Mouse (Mus musculus): ENCODE measurements around the gene Zdhhc12. TPM values are rescaled to one million over a fixed set of nuclear protein-coding genes. Genes with fewer than 3 reads are reported as not detected.

The Zdhhc12 gene
- polyA plus RNA-seq, 1 experiment from 2014 or later = 26.9 TPM

DNA sequence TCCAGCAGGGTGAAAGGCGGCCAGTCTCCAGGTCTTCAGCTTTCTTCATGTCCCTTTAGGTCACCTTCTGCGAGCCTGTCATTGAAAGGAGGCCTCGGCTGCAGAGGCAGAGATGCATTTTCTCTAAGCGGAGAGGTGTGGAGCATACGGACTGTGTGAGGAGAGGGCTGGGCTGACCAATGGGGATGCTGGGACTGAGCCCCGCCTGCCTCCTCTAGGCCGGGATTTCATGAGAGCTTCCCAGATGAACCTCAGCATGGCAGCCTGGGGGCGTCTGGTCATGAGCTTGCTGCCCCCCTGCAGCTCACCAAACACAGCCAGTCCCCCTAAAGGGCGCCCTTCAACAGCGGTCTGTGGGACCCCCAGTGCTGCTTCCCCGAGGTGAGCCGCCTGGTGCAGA, 8.8 kb downstream of the Zdhhc12 start:
- Histone ChIP-seq H3K9me3 (replicated peaks; ENCODE audit: control insufficient read depth, low read length, poor library complexity, severe bottlenecking) (no peaks in the 10 kb centered on the region), H3K4me3 (ENCODE audit: low read depth, low read length) (peak overlapping the region; percentile 4; the same call in 1 of the 2 replicates), H3K27me3 (ENCODE audit: control insufficient read depth, insufficient read depth, low read depth, low read length) (no peaks in the 10 kb centered on the region), H3K4me1 (ENCODE audit: control insufficient read depth, insufficient read depth, low read length) (peaks cover 3% of the 10 kb centered on the region; the same call in 1 of the 2 replicates), H3K27ac (ENCODE audit: low read length) (no peak overlapping the region), H3K9ac (ENCODE audit: low read depth, low read length) (peak overlapping the region; percentile 27), H3K4me2 (ENCODE audit: low read length) (peak overlapping the region; percentile 46), H3K36me3 (ENCODE audit: control insufficient read depth, insufficient read depth, low read length) (no peaks in the 10 kb centered on the region)
- no peak for ATAC-seq
- WGBS = 6% methylated on average over 12 of the region's 12 CpGs

DNA sequence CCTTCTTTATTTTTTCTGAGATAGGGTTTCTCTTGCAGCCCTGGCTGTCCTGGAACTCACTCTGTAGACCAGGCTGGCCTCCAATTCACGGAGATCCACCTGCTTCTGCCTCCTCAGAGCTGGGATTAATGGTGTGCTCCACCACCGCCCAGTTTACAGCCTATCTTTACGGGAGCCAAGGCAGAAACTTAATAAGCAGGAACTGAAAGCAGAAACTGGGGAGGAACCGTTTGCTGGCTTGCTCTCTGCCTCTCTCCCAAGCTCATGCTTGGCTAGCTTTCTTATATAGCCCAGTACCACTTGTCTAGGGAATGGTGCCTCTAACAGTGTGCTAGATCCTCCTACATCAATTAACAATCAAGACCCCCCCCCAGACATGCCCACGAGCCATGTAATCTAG, 9.3 kb downstream of the Zdhhc12 start:
- Histone ChIP-seq H3K27ac (ENCODE audit: low read length) (no peak overlapping the region), H3K4me1 (ENCODE audit: control insufficient read depth, insufficient read depth, low read length) (peaks cover 3% of the 10 kb centered on the region; the same call in 1 of the 2 replicates), H3K4me3 (ENCODE audit: low read depth, low read length) (no peak overlapping the region), H3K9me3 (replicated peaks; ENCODE audit: control insufficient read depth, low read length, poor library complexity, severe bottlenecking) (no peaks in the 10 kb centered on the region), H3K36me3 (ENCODE audit: control insufficient read depth, insufficient read depth, low read length) (no peaks in the 10 kb centered on the region), H3K27me3 (ENCODE audit: control insufficient read depth, insufficient read depth, low read depth, low read length) (no peaks in the 10 kb centered on the region), H3K9ac (ENCODE audit: low read depth, low read length) (no peak overlapping the region), H3K4me2 (ENCODE audit: low read length) (peak overlapping the region; percentile 46)
- ATAC-seq = no peak
- 54% methylated on average over 5 of the region's 5 CpGs for WGBS

DNA sequence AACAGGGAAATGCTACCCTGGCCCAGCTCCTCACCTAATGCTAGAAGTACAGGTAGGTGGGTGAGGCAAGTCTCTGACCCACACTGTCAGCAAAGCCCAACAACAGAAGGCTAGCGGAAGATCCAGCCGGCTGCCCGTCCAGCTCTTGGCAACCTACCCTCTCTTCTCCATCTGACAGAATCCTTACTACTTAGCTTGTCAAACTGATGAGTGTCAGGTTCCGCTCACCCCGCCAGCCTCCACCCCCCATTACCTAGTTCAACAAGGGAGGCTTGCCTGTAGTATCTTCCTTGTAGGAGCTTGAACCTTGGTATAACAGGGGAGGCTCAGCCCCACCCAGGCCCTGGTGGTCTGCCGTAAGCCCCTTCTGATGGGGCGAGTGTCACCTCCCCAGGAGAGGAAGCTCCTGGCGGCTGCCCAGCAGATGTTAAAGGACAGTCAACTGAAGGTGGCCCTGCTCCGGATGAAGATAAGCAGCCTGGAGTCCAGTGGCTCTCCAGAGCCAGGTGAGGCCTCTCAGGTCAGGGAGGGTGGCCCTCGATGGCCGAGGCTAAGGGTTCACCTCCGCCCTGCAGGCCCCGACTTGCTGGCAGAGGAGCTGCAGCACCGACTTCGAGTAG, 13.2 kb downstream of the Zdhhc12 start:
- Histone ChIP-seq H3K4me2 (ENCODE audit: low read length) (no peak overlapping the region), H3K9ac (ENCODE audit: low read depth, low read length) (no peak overlapping the region), H3K4me3 (ENCODE audit: low read depth, low read length) (no peak overlapping the region), H3K27ac (ENCODE audit: low read length) (no peak overlapping the region), H3K9me3 (replicated peaks; ENCODE audit: control insufficient read depth, low read length, poor library complexity, severe bottlenecking) (no peaks in the 10 kb centered on the region), H3K27me3 (ENCODE audit: control insufficient read depth, insufficient read depth, low read depth, low read length) (no peaks in the 10 kb centered on the region), H3K4me1 (ENCODE audit: control insufficient read depth, insufficient read depth, low read length) (peaks cover 11% of the 10 kb centered on the region), H3K36me3 (ENCODE audit: control insufficient read depth, insufficient read depth, low read length) (no peaks in the 10 kb centered on the region)
- WGBS = 88% methylated on average over 15 of the region's 15 CpGs
- no peak for ATAC-seq

DNA sequence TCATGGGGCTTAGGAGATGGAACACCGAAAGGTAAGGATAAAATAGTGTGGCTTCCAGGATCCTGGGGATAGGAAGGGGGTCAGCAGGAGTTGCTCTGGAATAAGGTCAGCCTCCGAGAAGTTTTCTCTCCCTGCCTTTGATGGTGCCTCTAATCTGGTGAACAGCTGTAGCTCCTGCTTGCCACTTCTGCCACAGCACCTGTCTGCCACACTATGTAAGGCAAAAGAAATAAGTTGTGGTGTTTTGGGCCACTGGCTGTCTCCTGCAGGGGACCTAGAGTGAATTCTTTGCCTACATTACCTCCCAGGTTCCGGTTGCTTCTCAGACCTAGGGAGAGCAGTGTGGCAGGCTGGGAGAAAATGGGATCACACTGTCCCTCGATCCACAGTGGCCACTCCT, 14.7 kb downstream of the Zdhhc12 start:
- Histone ChIP-seq H3K9me3 (replicated peaks; ENCODE audit: control insufficient read depth, low read length, poor library complexity, severe bottlenecking) (no peaks in the 10 kb centered on the region), H3K27me3 (ENCODE audit: control insufficient read depth, insufficient read depth, low read depth, low read length) (no peaks in the 10 kb centered on the region), H3K4me3 (ENCODE audit: low read depth, low read length) (no peak overlapping the region), H3K4me2 (ENCODE audit: low read length) (no peak overlapping the region), H3K9ac (ENCODE audit: low read depth, low read length) (no peak overlapping the region), H3K36me3 (ENCODE audit: control insufficient read depth, insufficient read depth, low read length) (no peaks in the 10 kb centered on the region), H3K27ac (ENCODE audit: low read length) (no peak overlapping the region), H3K4me1 (ENCODE audit: control insufficient read depth, insufficient read depth, low read length) (peaks cover 9% of the 10 kb centered on the region)
- ATAC-seq = no peak
- WGBS = 73% methylated on average over 4 of the region's 4 CpGs

DNA sequence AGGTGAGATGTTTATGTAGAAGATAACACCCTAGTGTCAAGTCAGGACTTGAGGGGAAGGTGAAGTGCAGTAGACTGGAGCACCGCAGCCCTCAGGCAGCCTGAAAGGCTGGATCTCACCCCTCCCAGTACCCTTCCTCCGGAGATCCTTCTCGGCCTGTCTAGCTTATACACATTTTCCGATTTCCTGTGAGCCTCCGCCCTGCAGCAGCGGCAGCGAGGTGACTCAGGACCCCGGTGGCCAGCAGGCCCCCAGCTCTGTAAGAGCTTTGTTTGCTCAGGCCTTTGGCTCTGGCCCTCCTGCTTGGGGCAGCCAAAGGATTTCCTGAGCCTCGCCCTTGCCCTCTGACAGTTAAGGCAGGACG, 15.1 kb downstream of the Zdhhc12 start:
- 25% methylated on average over 10 of the region's 10 CpGs for WGBS
- Histone ChIP-seq H3K36me3 (ENCODE audit: control insufficient read depth, insufficient read depth, low read length) (no peaks in the 10 kb centered on the region), H3K27me3 (ENCODE audit: control insufficient read depth, insufficient read depth, low read depth, low read length) (no peaks in the 10 kb centered on the region), H3K4me2 (ENCODE audit: low read length) (no peak overlapping the region), H3K4me1 (ENCODE audit: control insufficient read depth, insufficient read depth, low read length) (peaks cover 9% of the 10 kb centered on the region), H3K27ac (ENCODE audit: low read length) (no peak overlapping the region), H3K9ac (ENCODE audit: low read depth, low read length) (no peak overlapping the region), H3K4me3 (ENCODE audit: low read depth, low read length) (no peak overlapping the region), H3K9me3 (replicated peaks; ENCODE audit: control insufficient read depth, low read length, poor library complexity, severe bottlenecking) (no peaks in the 10 kb centered on the region)
- no peak for ATAC-seq

DNA sequence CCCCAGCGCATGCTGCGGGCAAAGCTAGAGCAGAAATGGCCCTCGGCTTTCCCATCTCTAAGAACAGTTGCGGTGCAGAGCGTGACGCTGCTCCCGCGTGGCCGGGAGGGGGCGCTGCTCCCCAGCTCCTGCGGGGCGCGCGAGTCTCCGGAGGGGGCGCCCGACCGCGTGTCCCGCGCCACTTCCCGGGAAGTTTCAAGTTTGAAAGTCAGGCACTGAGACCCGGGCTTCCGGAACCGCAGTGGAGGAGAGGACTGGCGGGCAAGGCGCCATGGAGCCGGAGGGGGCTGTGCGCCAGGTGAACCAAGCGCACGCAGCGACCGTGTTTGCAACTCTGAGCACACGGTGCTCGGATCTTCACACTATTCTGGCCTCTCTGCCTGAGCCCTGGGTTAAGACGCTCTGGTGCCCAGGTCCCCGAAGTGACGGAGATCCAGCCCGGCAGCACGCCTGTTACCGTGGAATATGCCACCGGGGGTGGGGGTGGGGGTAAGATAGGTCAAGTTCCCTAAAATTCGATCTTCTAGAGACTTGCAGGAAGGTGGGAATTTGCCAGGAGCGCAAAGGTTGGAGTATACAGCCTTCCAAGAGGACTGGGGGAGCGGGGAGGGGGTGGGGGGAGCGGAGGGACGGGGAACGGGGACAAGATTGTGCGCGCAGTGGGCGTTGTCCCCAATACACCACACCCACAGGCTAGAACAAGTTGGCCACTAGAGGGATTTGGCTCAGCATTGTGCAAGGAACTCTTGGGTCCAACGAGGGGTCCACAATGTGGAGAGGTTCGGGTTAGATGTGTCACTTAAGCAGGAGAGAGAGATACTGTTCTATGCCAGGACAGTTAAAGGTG, 15.7 kb downstream of the Zdhhc12 start, which contains the start of gene Pkn3:
Gene Pkn3, plus strand, starts transcription at position 183 of the 847 bp plus-strand sequence.
- Histone ChIP-seq H3K4me2 (ENCODE audit: low read length) (peak within 1 kb of the TSS; percentile 91), H3K4me1 (ENCODE audit: control insufficient read depth, insufficient read depth, low read length) (peaks cover 9% of the 10 kb centered on the region), H3K36me3 (ENCODE audit: control insufficient read depth, insufficient read depth, low read length) (0 out of 2 replicates have a peak, but pooled peaks cover 1% of the 10 kb centered on the region), H3K4me3 (ENCODE audit: low read depth, low read length) (peak within 1 kb of the TSS; percentile 42), H3K9me3 (replicated peaks; ENCODE audit: control insufficient read depth, low read length, poor library complexity, severe bottlenecking) (no peaks in the 10 kb centered on the region), H3K27ac (ENCODE audit: low read length) (no peak within 1 kb of the TSS), H3K9ac (ENCODE audit: low read depth, low read length) (peak within 1 kb of the TSS; percentile 50), H3K27me3 (ENCODE audit: control insufficient read depth, insufficient read depth, low read depth, low read length) (no peaks in the 10 kb centered on the region)
- under 1% methylated on average over 53 of the region's 53 CpGs for WGBS
- ATAC-seq = peak; percentile 76

DNA sequence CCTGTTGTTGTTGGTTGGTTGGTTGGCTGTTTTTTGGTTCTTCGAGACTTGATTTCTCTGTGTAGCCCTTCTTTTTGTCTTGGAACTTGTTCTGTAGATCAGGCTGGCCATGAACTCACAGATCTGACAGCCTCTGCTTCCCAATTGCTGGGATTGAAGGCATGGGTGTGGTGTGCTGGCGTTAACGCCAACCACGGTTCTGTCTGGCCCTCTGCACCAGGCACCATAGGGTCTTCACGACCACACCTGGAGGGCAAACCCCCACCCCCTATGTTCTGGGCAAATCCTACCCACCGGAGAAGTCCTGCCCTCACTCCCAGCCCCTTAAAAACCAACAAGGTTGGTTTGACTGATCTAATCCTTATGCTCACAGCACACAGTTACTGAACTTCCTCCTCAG, 16.5 kb downstream of the Zdhhc12 start:
- peaks cover 9% of the 10 kb centered on the region for H3K4me1 ChIP-seq (ENCODE audit: control insufficient read depth, insufficient read depth, low read length)
- H3K4me2 ChIP-seq (ENCODE audit: low read length) = peak overlapping the region; percentile 91
- H3K9me3 ChIP-seq (replicated peaks; ENCODE audit: control insufficient read depth, low read length, poor library complexity, severe bottlenecking) = no peaks in the 10 kb centered on the region
- H3K27ac ChIP-seq (ENCODE audit: low read length) = no peak overlapping the region
- no peaks in the 10 kb centered on the region for H3K27me3 ChIP-seq (ENCODE audit: control insufficient read depth, insufficient read depth, low read depth, low read length)
- WGBS = 72% methylated on average over 6 of the region's 6 CpGs
- H3K9ac ChIP-seq (ENCODE audit: low read depth, low read length) = no peak overlapping the region; the same call in 1 of the 2 replicates
- peak; percentile 30; the same call in 1 of the 2 replicates for ATAC-seq
- 0 out of 2 replicates have a peak, but pooled peaks cover 3% of the 10 kb centered on the region for H3K36me3 ChIP-seq (ENCODE audit: control insufficient read depth, insufficient read depth, low read length)
- H3K4me3 ChIP-seq (ENCODE audit: low read depth, low read length) = peak overlapping the region; percentile 42; the same call in 1 of the 2 replicates

DNA sequence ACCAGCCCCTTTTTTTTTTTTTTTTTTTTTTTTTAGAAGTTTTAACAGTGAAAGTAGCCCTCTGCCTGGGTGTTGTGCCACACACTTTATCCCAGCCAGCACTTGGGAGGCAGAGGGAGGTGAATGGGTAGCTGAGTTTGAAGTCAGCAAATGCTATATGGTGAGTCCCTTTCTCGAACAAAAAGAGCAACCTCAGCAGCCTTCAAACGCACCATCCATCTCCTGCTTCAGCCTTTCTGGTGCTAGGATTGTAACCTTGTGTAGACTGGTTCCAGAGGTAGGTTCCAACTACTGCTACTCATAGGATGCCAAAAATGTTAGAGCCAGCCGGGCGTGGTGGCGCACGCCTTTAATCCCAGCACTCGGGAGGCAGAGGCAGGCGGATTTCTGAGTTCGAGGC, 17.0 kb downstream of the Zdhhc12 start:
- H3K36me3 ChIP-seq (ENCODE audit: control insufficient read depth, insufficient read depth, low read length) = 0 out of 2 replicates have a peak, but pooled peaks cover 3% of the 10 kb centered on the region
- H3K4me1 ChIP-seq (ENCODE audit: control insufficient read depth, insufficient read depth, low read length) = peaks cover 9% of the 10 kb centered on the region
- H3K9ac ChIP-seq (ENCODE audit: low read depth, low read length) = no peak overlapping the region
- H3K4me3 ChIP-seq (ENCODE audit: low read depth, low read length) = no peak overlapping the region
- WGBS = 88% methylated on average over 8 of the region's 9 CpGs
- no peaks in the 10 kb centered on the region for H3K27me3 ChIP-seq (ENCODE audit: control insufficient read depth, insufficient read depth, low read depth, low read length)
- H3K4me2 ChIP-seq (ENCODE audit: low read length) = no peak overlapping the region
- ATAC-seq = no peak
- H3K27ac ChIP-seq (ENCODE audit: low read length) = no peak overlapping the region
- H3K9me3 ChIP-seq (replicated peaks; ENCODE audit: control insufficient read depth, low read length, poor library complexity, severe bottlenecking) = no peaks in the 10 kb centered on the region

DNA sequence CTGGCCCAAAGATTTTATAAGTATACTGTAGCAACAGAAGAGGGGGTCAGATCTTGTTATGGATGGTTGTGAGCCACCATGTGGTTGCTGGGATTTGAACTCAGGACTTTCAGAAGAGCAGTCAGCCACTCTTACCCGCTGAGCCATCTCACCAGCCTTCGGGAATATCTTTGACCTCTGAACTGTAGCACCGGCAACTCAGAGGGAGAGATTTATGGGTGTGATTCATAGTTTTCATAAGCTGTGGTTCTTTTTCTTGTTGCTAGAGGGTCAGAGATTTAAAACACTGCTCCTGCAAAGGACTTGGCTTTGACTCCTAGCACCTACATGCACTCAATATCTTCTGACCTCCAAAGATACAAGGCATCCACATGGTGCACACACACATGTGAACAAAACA, 17.8 kb downstream of the Zdhhc12 start:
- Histone ChIP-seq H3K4me1 (ENCODE audit: control insufficient read depth, insufficient read depth, low read length) (peaks cover 9% of the 10 kb centered on the region), H3K27me3 (ENCODE audit: control insufficient read depth, insufficient read depth, low read depth, low read length) (no peaks in the 10 kb centered on the region), H3K9me3 (replicated peaks; ENCODE audit: control insufficient read depth, low read length, poor library complexity, severe bottlenecking) (no peaks in the 10 kb centered on the region), H3K4me2 (ENCODE audit: low read length) (no peak overlapping the region), H3K27ac (ENCODE audit: low read length) (no peak overlapping the region), H3K36me3 (ENCODE audit: control insufficient read depth, insufficient read depth, low read length) (0 out of 2 replicates have a peak, but pooled peaks cover 4% of the 10 kb centered on the region), H3K9ac (ENCODE audit: low read depth, low read length) (no peak overlapping the region), H3K4me3 (ENCODE audit: low read depth, low read length) (no peak overlapping the region)
- no peak for ATAC-seq
- 90% methylated on average over 3 of the region's 3 CpGs for WGBS
